Mouse (Mus musculus): Measurements from ENCODE around the gene Nckap5. TPM values are rescaled to one million over a fixed set of nuclear protein-coding genes. Genes with fewer than 3 reads are reported as not detected.

Nckap5 gene
- polyA plus RNA-seq, 1 experiment from 2014 or later, result 6.2 TPM

DNA sequence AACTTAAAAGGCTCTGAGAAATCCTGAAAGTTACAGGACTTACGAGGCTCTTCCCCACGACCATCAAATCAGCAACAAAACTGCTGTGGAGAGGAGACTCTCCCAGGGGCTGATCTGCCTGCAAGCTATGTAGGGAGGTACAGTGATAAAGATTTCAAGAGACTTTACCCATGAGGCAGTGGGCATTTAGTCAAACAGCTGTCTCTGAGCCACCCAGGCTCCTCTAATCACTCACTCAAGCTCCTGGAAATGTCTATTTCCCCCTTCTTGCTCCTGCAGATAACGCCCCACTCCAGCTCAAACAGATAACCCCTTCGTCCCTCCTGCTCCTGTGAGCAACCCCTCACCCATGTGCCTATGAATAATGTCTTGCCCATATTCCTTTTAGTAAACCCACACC is 496.4 kb downstream of the Nckap5 start:
- H3K4me1 ChIP-seq (ENCODE audit: control insufficient read depth, insufficient read depth, low read length), result no peaks in the 10 kb centered on the region
- H3K36me3 ChIP-seq (ENCODE audit: control insufficient read depth, insufficient read depth, low read length), result no peaks in the 10 kb centered on the region
- no peak overlapping the region for H3K9ac ChIP-seq (ENCODE audit: low read depth, low read length)
- no peak overlapping the region for H3K27ac ChIP-seq (replicated peaks; ENCODE audit: low read depth, low read length)
- H3K4me2 ChIP-seq (ENCODE audit: low read depth, low read length), result no peak overlapping the region
- no peaks in the 10 kb centered on the region for H3K9me3 ChIP-seq (ENCODE audit: control insufficient read depth, low read length)
- no peak overlapping the region for H3K4me3 ChIP-seq (ENCODE audit: low read depth, low read length)
- 80% methylated on average over 4 of the region's 4 CpGs for WGBS
- no peaks in the 10 kb centered on the region for H3K27me3 ChIP-seq (replicated peaks; ENCODE audit: control insufficient read depth, insufficient read depth, low read length)
- DNase-seq (ENCODE audit: low spot score) (no peak), ATAC-seq (ENCODE audit: low read depth) (no peak)

DNA sequence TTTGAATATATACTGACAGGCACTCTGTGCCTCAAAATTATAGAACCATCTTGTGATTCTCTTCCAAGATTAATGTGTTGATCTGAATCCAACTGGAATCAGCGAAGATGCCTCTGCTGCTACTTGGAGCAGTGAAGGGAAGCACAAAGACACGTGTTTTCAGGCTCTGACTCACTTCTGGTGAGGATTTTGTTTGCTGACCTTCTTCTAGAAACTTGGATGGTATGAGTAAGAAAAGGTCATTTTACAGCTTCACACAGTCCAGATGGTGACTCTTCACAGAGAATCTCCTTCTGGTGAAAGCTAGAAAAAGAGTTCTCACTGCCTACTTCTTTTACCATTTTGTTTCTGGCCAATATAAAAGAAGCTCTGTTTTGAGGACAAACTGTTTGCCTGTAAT is 498.6 kb downstream of the Nckap5 start:
- Histone ChIP-seq H3K9ac (ENCODE audit: low read depth, low read length) (no peak overlapping the region), H3K4me3 (ENCODE audit: low read depth, low read length) (no peak overlapping the region), H3K4me1 (ENCODE audit: control insufficient read depth, insufficient read depth, low read length) (no peaks in the 10 kb centered on the region), H3K36me3 (ENCODE audit: control insufficient read depth, insufficient read depth, low read length) (no peaks in the 10 kb centered on the region), H3K27ac (replicated peaks; ENCODE audit: low read depth, low read length) (no peak overlapping the region), H3K27me3 (replicated peaks; ENCODE audit: control insufficient read depth, insufficient read depth, low read length) (no peaks in the 10 kb centered on the region), H3K9me3 (ENCODE audit: control insufficient read depth, low read length) (no peaks in the 10 kb centered on the region), H3K4me2 (ENCODE audit: low read depth, low read length) (no peak overlapping the region)
- WGBS, result 68% methylated on average over 2 of the region's 2 CpGs
- no peak for ATAC-seq (ENCODE audit: low read depth)
- DNase-seq (ENCODE audit: low spot score), result no peak

DNA sequence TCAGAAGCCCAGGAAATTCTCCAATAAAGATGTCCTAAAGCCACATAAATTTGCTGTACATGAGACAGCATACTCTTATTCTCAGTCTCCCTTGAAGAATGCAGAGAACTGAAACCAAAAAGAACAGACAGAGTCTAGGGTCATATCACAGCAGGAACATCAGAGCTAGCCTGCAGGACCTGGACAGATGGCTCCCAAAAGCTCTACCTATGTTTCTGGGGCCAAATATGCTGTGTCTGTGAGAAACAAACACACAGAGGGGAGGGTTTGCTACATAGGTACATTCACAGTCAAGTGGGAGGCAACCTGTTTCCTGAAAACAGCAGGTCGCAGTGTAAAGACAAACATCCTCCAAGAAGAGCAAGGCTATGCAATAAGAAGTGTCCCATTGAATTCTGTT is 509.9 kb downstream of the Nckap5 start:
- WGBS, result 91% methylated on average over 1 of the region's 1 CpGs

DNA sequence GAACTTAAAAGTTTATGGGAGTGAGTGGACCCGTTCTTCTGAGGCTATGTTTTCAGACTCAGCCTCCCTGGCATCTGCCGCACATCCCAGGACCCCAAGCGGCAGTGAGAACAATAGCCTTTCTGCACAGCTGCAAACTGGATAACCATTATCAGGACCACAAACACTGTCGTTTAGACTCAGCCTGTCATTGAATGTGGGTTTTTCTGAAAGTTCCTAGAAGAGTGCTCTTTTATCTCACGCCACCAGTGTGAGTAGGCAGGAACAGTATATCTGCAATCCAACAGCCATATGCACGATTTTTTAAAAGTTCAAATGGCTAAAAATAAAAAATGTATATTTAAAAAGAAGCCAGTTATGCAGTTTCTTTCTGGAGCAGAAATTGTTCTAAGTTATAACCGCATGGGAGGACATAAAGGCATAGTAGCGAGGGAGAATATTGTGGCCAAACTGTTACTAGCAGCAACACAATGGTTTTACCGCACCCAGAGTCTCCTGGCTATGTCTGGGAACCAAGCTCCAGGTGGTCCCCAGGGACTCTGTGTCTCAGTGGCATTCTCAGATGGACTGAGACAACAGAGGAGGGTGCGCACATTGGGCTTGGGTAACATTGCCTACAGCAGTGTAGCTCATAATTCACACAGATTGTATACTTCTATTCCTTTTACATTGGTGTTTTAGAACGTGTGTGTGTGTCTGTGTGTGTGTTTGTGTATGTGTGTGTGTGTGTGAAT is 512.6 kb downstream of the Nckap5 start:
- H3K9ac ChIP-seq (ENCODE audit: low read depth, low read length), result no peak overlapping the region
- DNase-seq (ENCODE audit: low spot score) (no peak), ATAC-seq (ENCODE audit: low read depth) (no peak)
- WGBS, result 74% methylated on average over 11 of the region's 11 CpGs
- H3K27me3 ChIP-seq (replicated peaks; ENCODE audit: control insufficient read depth, insufficient read depth, low read length), result no peaks in the 10 kb centered on the region
- H3K4me1 ChIP-seq (ENCODE audit: control insufficient read depth, insufficient read depth, low read length), result no peaks in the 10 kb centered on the region
- H3K9me3 ChIP-seq (ENCODE audit: control insufficient read depth, low read length), result no peaks in the 10 kb centered on the region
- no peak overlapping the region for H3K27ac ChIP-seq (replicated peaks; ENCODE audit: low read depth, low read length)
- H3K4me3 ChIP-seq (ENCODE audit: low read depth, low read length), result no peak overlapping the region
- H3K4me2 ChIP-seq (ENCODE audit: low read depth, low read length), result no peak overlapping the region
- H3K36me3 ChIP-seq (ENCODE audit: control insufficient read depth, insufficient read depth, low read length), result no peaks in the 10 kb centered on the region

More for the DNA sequence above, 509.9 kb downstream of the Nckap5 start:
- Histone ChIP-seq H3K36me3 (ENCODE audit: control insufficient read depth, insufficient read depth, low read length) (no peaks in the 10 kb centered on the region), H3K4me3 (ENCODE audit: low read depth, low read length) (no peak overlapping the region), H3K4me1 (ENCODE audit: control insufficient read depth, insufficient read depth, low read length) (no peaks in the 10 kb centered on the region), H3K27me3 (replicated peaks; ENCODE audit: control insufficient read depth, insufficient read depth, low read length) (no peaks in the 10 kb centered on the region), H3K4me2 (ENCODE audit: low read depth, low read length) (no peak overlapping the region), H3K27ac (replicated peaks; ENCODE audit: low read depth, low read length) (no peak overlapping the region), H3K9me3 (ENCODE audit: control insufficient read depth, low read length) (no peaks in the 10 kb centered on the region), H3K9ac (ENCODE audit: low read depth, low read length) (no peak overlapping the region)
- ATAC-seq (ENCODE audit: low read depth), result no peak
- no peak for DNase-seq (ENCODE audit: low spot score)

DNA sequence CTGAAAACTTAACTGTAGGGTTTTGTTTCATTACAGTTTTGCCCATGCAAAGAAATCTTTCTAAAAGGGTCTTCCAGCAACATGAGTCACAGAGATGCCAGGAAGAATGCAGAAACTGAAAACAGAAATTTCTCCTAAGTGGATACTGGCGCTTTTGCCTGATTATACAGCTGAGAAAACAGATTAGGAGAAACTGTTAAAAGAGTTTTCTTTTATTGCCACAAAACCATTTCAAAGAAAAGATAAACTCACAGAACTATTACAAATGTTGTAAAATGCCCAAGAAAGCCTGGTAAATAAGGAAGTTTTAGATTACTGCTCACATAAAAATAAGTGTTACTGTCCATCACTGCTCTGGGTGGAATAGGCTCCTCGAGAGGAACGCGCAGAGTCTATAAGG is 513.3 kb downstream of the Nckap5 start:
- H3K27me3 ChIP-seq (replicated peaks; ENCODE audit: control insufficient read depth, insufficient read depth, low read length), result no peaks in the 10 kb centered on the region
- no peak overlapping the region for H3K4me3 ChIP-seq (ENCODE audit: low read depth, low read length)
- no peak overlapping the region for H3K9ac ChIP-seq (ENCODE audit: low read depth, low read length)
- H3K27ac ChIP-seq (replicated peaks; ENCODE audit: low read depth, low read length), result no peak overlapping the region
- H3K4me2 ChIP-seq (ENCODE audit: low read depth, low read length), result no peak overlapping the region
- H3K4me1 ChIP-seq (ENCODE audit: control insufficient read depth, insufficient read depth, low read length), result no peaks in the 10 kb centered on the region
- 88% methylated on average over 4 of the region's 4 CpGs for WGBS
- ATAC-seq (ENCODE audit: low read depth) (no peak), DNase-seq (ENCODE audit: low spot score) (no peak)
- H3K36me3 ChIP-seq (ENCODE audit: control insufficient read depth, insufficient read depth, low read length), result no peaks in the 10 kb centered on the region
- no peaks in the 10 kb centered on the region for H3K9me3 ChIP-seq (ENCODE audit: control insufficient read depth, low read length)

DNA sequence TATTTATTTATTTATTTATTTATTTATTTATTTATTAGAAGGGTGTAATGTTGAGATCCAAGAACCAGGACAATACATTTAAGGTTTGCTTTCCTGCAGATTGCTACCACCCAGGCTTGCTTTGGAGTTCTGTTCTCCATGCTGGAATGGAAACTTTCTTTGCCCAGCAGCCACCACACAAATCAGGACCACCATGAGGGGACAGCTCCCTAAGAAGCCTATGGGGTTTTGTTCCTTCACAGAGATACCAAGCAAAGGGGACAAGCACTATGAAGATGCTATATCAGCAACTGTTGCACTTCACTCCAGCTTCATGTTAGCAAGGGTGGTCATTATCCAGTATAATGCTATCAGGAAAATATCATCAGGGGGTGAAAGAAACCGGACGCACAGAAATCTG is 513.7 kb downstream of the Nckap5 start:
- no peaks in the 10 kb centered on the region for H3K27me3 ChIP-seq (replicated peaks; ENCODE audit: control insufficient read depth, insufficient read depth, low read length)
- no peak overlapping the region for H3K27ac ChIP-seq (replicated peaks; ENCODE audit: low read depth, low read length)
- DNase-seq (ENCODE audit: low spot score), result peak; percentile 45
- ATAC-seq (ENCODE audit: low read depth), result no peak
- H3K4me1 ChIP-seq (ENCODE audit: control insufficient read depth, insufficient read depth, low read length), result no peaks in the 10 kb centered on the region
- no peaks in the 10 kb centered on the region for H3K9me3 ChIP-seq (ENCODE audit: control insufficient read depth, low read length)
- H3K4me2 ChIP-seq (ENCODE audit: low read depth, low read length), result no peak overlapping the region
- H3K36me3 ChIP-seq (ENCODE audit: control insufficient read depth, insufficient read depth, low read length), result no peaks in the 10 kb centered on the region
- no peak overlapping the region for H3K9ac ChIP-seq (ENCODE audit: low read depth, low read length)
- WGBS, result 83% methylated on average over 2 of the region's 2 CpGs
- no peak overlapping the region for H3K4me3 ChIP-seq (ENCODE audit: low read depth, low read length)

DNA sequence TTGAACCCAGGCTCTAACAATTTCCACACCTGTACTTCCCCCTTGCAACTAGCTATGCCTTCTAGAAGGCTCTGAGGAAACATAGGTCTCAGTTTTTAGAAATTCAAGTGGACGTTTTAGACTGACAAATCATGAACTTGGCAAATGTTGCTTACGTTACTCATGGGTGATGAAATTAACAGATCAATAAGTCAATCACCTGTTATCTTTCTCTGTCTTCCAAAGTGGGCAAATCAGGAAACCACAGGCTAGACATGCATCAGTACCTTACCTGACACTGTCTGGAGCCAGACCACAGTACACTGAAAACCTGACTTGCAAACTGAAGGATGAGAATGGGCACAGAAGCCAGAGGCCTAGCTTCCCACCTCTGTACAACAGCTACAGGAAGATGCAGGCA is 529.5 kb downstream of the Nckap5 start:
- Histone ChIP-seq H3K4me1 (ENCODE audit: control insufficient read depth, insufficient read depth, low read length) (no peaks in the 10 kb centered on the region), H3K36me3 (ENCODE audit: control insufficient read depth, insufficient read depth, low read length) (no peaks in the 10 kb centered on the region), H3K9me3 (ENCODE audit: control insufficient read depth, low read length) (no peaks in the 10 kb centered on the region), H3K4me2 (ENCODE audit: low read depth, low read length) (no peak overlapping the region), H3K9ac (ENCODE audit: low read depth, low read length) (no peak overlapping the region), H3K27me3 (replicated peaks; ENCODE audit: control insufficient read depth, insufficient read depth, low read length) (no peaks in the 10 kb centered on the region), H3K4me3 (ENCODE audit: low read depth, low read length) (no peak overlapping the region), H3K27ac (replicated peaks; ENCODE audit: low read depth, low read length) (no peak overlapping the region)
- no peak for DNase-seq (ENCODE audit: low spot score)
- 77% methylated on average over 2 of the region's 2 CpGs for WGBS
- no peak for ATAC-seq (ENCODE audit: low read depth)

DNA sequence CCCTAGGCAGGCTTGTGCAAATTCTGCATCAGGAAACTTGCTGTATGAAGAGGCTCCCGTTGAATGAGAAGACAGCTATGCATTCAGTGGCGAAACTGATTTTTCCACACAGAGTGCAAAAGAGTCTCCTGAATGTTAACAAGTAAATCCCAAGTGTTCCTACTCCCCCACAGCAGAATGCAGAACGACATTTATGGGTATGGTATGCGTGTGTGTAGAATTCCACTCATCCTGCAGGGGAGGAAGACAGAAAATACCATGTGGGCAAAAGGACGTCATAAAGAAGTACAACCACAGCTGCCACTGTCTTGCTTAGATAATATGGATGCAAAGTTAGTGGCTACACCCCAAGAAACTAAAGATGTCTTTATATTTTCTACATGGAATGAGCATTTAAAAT is 565.7 kb downstream of the Nckap5 start:
- Histone ChIP-seq H3K4me3 (ENCODE audit: low read depth, low read length) (no peak overlapping the region), H3K27me3 (replicated peaks; ENCODE audit: control insufficient read depth, insufficient read depth, low read length) (no peaks in the 10 kb centered on the region), H3K27ac (replicated peaks; ENCODE audit: low read depth, low read length) (no peak overlapping the region), H3K4me2 (ENCODE audit: low read depth, low read length) (no peak overlapping the region), H3K9ac (ENCODE audit: low read depth, low read length) (no peak overlapping the region), H3K36me3 (ENCODE audit: control insufficient read depth, insufficient read depth, low read length) (no peaks in the 10 kb centered on the region), H3K9me3 (ENCODE audit: control insufficient read depth, low read length) (no peaks in the 10 kb centered on the region), H3K4me1 (ENCODE audit: control insufficient read depth, insufficient read depth, low read length) (no peaks in the 10 kb centered on the region)
- peak; percentile 29 for DNase-seq (ENCODE audit: low spot score)
- no peak for ATAC-seq (ENCODE audit: low read depth)
- 43% methylated on average over 5 of the region's 5 CpGs for WGBS

DNA sequence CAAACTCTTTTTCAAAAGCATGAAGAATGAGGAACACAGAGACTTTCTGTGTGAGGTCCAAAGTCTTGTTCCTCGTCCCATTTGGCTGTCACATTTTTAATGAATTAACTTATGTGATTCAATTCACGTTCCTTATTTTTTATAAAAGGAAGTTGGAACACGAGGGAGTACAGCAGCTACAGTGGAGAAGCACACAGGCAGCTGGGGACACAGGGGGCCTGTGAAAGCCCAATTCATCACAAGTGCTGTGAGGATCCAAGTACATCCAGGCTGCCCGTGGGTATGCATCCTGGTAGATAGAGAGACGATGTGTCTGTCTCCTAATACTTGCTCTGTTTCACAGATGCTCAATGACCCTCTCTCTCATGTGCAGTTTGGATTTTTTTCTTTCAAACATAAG is 576.2 kb downstream of the Nckap5 start:
- Histone ChIP-seq H3K36me3 (ENCODE audit: control insufficient read depth, insufficient read depth, low read length) (no peaks in the 10 kb centered on the region), H3K4me1 (ENCODE audit: control insufficient read depth, insufficient read depth, low read length) (no peaks in the 10 kb centered on the region), H3K27ac (replicated peaks; ENCODE audit: low read depth, low read length) (no peak overlapping the region), H3K27me3 (replicated peaks; ENCODE audit: control insufficient read depth, insufficient read depth, low read length) (no peaks in the 10 kb centered on the region), H3K9me3 (ENCODE audit: control insufficient read depth, low read length) (no peaks in the 10 kb centered on the region), H3K4me3 (ENCODE audit: low read depth, low read length) (no peak overlapping the region), H3K4me2 (ENCODE audit: low read depth, low read length) (no peak overlapping the region), H3K9ac (ENCODE audit: low read depth, low read length) (no peak overlapping the region)
- DNase-seq (ENCODE audit: low spot score) (no peak), ATAC-seq (ENCODE audit: low read depth) (no peak)
- 59% methylated on average over 5 of the region's 5 CpGs for WGBS
